Mouse (Mus musculus): ENCODE results near the gene Ilf2. TPM values are rescaled to one million over a fixed set of nuclear protein-coding genes. Genes with fewer than 3 reads are reported as not detected.

Gene Ilf2
- polyA plus RNA-seq, 1 experiment = 50.8 TPM

- Histone ChIP-seq H3K27ac (ENCODE audit: control insufficient read depth, insufficient read depth, low read length) (peak within 1 kb of the TSS; percentile 70), H3K4me3 (ENCODE audit: control insufficient read depth, insufficient read depth, low read length) (peak within 1 kb of the TSS; percentile 66)
- WGBS = under 1% methylated on average over 52 of the region's 52 CpGs
Observed at GRCm38 (mm10) chr3:90433381-90434020, 42.4 kb upstream of the Ilf2 start, which contains the start of gene Ints3. Gene Ints3 (minus strand): TSS chr3:90433622.

GRCm38 (mm10) chr3:90434073-90434730 is 41.7 kb upstream of the Ilf2 start:
- Histone ChIP-seq H3K27ac (ENCODE audit: control insufficient read depth, insufficient read depth, low read length) (no peak overlapping the region), H3K4me3 (ENCODE audit: control insufficient read depth, insufficient read depth, low read length) (no peak overlapping the region), H3K4me1 (replicated peaks; ENCODE audit: control insufficient read depth, insufficient read depth, low read length) (peaks cover 8% of the 10 kb centered on the region), H3K36me3 (ENCODE audit: control insufficient read depth, insufficient read depth, low read length) (no peaks in the 10 kb centered on the region), H3K27me3 (ENCODE audit: control insufficient read depth, insufficient read depth, low read length) (no peaks in the 10 kb centered on the region)
- no peak for TF ChIP-seq POLR2A (IDR thresholded peaks at IDR 0.05; ENCODE audit: control insufficient read depth, extremely low read depth, insufficient read depth, low read length, poor library complexity)
- TF ChIP-seq CTCF (IDR thresholded peaks at IDR 0.05; ENCODE audit: borderline replicate concordance, control insufficient read depth, extremely low read depth, insufficient read depth, low read length, poor library complexity) = no peak
- DNase-seq = no peak
- WGBS = 61% methylated on average over 11 of the region's 11 CpGs

More at GRCm38 (mm10) chr3:90433381-90434020, 42.4 kb upstream of the Ilf2 start, which contains the start of gene Ints3:
- H3K4me1 ChIP-seq (replicated peaks; ENCODE audit: control insufficient read depth, insufficient read depth, low read length) = peaks cover 8% of the 10 kb centered on the region
- peak; percentile 100 for DNase-seq
- TF ChIP-seq CTCF (IDR thresholded peaks at IDR 0.05; ENCODE audit: borderline replicate concordance, control insufficient read depth, extremely low read depth, insufficient read depth, low read length, poor library complexity) (no peak), POLR2A (IDR thresholded peaks at IDR 0.05; ENCODE audit: control insufficient read depth, extremely low read depth, insufficient read depth, low read length, poor library complexity) (peak; percentile 70)
- H3K36me3 ChIP-seq (ENCODE audit: control insufficient read depth, insufficient read depth, low read length) = no peaks in the 10 kb centered on the region
- no peaks in the 10 kb centered on the region for H3K27me3 ChIP-seq (ENCODE audit: control insufficient read depth, insufficient read depth, low read length)

GRCm38 (mm10) chr3:90437131-90437530 is 38.8 kb upstream of the Ilf2 start:
- Histone ChIP-seq H3K27me3 (ENCODE audit: control insufficient read depth, insufficient read depth, low read length) (no peaks in the 10 kb centered on the region), H3K4me1 (replicated peaks; ENCODE audit: control insufficient read depth, insufficient read depth, low read length) (peaks cover 5% of the 10 kb centered on the region), H3K36me3 (ENCODE audit: control insufficient read depth, insufficient read depth, low read length) (no peaks in the 10 kb centered on the region), H3K4me3 (ENCODE audit: control insufficient read depth, insufficient read depth, low read length) (no peak overlapping the region), H3K27ac (ENCODE audit: control insufficient read depth, insufficient read depth, low read length) (no peak overlapping the region)
- DNase-seq = no peak
- 89% methylated on average over 4 of the region's 4 CpGs for WGBS
- TF ChIP-seq POLR2A (IDR thresholded peaks at IDR 0.05; ENCODE audit: control insufficient read depth, extremely low read depth, insufficient read depth, low read length, poor library complexity) (no peak), CTCF (IDR thresholded peaks at IDR 0.05; ENCODE audit: borderline replicate concordance, control insufficient read depth, extremely low read depth, insufficient read depth, low read length, poor library complexity) (no peak)

- no peak overlapping the region for H3K27ac ChIP-seq (ENCODE audit: control insufficient read depth, insufficient read depth, low read length)
- TF ChIP-seq CTCF (IDR thresholded peaks at IDR 0.05; ENCODE audit: borderline replicate concordance, control insufficient read depth, extremely low read depth, insufficient read depth, low read length, poor library complexity) = no peak
- no peak for TF ChIP-seq POLR2A (IDR thresholded peaks at IDR 0.05; ENCODE audit: control insufficient read depth, extremely low read depth, insufficient read depth, low read length, poor library complexity)
- H3K4me1 ChIP-seq (replicated peaks; ENCODE audit: control insufficient read depth, insufficient read depth, low read length) = no peaks in the 10 kb centered on the region
- H3K36me3 ChIP-seq (ENCODE audit: control insufficient read depth, insufficient read depth, low read length) = no peaks in the 10 kb centered on the region
- H3K4me3 ChIP-seq (ENCODE audit: control insufficient read depth, insufficient read depth, low read length) = no peak overlapping the region
- 97% methylated on average over 2 of the region's 2 CpGs for WGBS
- DNase-seq = no peak
- H3K27me3 ChIP-seq (ENCODE audit: control insufficient read depth, insufficient read depth, low read length) = no peaks in the 10 kb centered on the region
Observed at GRCm38 (mm10) chr3:90440756-90441155, 35.2 kb upstream of the Ilf2 start.

- 97% methylated on average over 3 of the region's 3 CpGs for WGBS
- no peaks in the 10 kb centered on the region for H3K36me3 ChIP-seq (ENCODE audit: control insufficient read depth, insufficient read depth, low read length)
- no peak overlapping the region for H3K27ac ChIP-seq (ENCODE audit: control insufficient read depth, insufficient read depth, low read length)
- no peak for DNase-seq
- H3K4me3 ChIP-seq (ENCODE audit: control insufficient read depth, insufficient read depth, low read length) = no peak overlapping the region
- peaks cover 11% of the 10 kb centered on the region for H3K4me1 ChIP-seq (replicated peaks; ENCODE audit: control insufficient read depth, insufficient read depth, low read length)
- no peaks in the 10 kb centered on the region for H3K27me3 ChIP-seq (ENCODE audit: control insufficient read depth, insufficient read depth, low read length)
- TF ChIP-seq POLR2A (IDR thresholded peaks at IDR 0.05; ENCODE audit: control insufficient read depth, extremely low read depth, insufficient read depth, low read length, poor library complexity) = no peak
- TF ChIP-seq CTCF (IDR thresholded peaks at IDR 0.05; ENCODE audit: borderline replicate concordance, control insufficient read depth, extremely low read depth, insufficient read depth, low read length, poor library complexity) = no peak
Observed at GRCm38 (mm10) chr3:90443977-90444376, 31.9 kb upstream of the Ilf2 start.

- WGBS = 85% methylated on average over 11 of the region's 11 CpGs
Observed at GRCm38 (mm10) chr3:90445417-90446200, 30.3 kb upstream of the Ilf2 start.

More at GRCm38 (mm10) chr3:90445417-90446200, 30.3 kb upstream of the Ilf2 start:
- Histone ChIP-seq H3K27me3 (ENCODE audit: control insufficient read depth, insufficient read depth, low read length) (no peaks in the 10 kb centered on the region), H3K36me3 (ENCODE audit: control insufficient read depth, insufficient read depth, low read length) (no peaks in the 10 kb centered on the region), H3K27ac (ENCODE audit: control insufficient read depth, insufficient read depth, low read length) (no peak overlapping the region), H3K4me3 (ENCODE audit: control insufficient read depth, insufficient read depth, low read length) (no peak overlapping the region), H3K4me1 (replicated peaks; ENCODE audit: control insufficient read depth, insufficient read depth, low read length) (peaks cover 11% of the 10 kb centered on the region)
- no peak for DNase-seq
- TF ChIP-seq POLR2A (IDR thresholded peaks at IDR 0.05; ENCODE audit: control insufficient read depth, extremely low read depth, insufficient read depth, low read length, poor library complexity) = no peak
